Mouse (Mus musculus): ENCODE measurements around the gene Ccl12. TPM values are rescaled to one million over a fixed set of nuclear protein-coding genes. Genes with fewer than 3 reads are reported as not detected.

Ccl12 gene
- total RNA-seq, 2 experiments from 2014 or later = 0.86 TPM; not detected in 1

DNA sequence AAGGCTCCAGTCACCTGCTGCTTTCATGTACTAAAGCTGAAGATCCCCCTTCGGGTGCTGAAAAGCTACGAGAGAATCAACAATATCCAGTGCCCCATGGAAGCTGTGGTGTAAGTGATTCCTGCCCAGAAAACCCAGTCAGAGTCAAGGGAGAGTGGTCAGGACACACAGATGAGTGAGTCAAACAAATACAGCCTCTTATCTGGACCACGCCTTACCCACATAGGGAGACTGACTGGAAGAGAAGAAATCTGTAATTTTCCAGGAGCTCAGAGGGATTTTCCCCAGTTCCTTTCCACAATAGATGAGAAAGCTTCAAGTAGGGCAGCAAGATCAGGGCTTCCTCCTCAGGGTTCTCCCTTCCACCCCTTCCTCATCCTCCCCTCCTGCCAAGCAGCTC lies 14.4 kb downstream of the Ccl12 start:
- DNase-seq = no peak
- intact Hi-C loops (cut with DNase I; ENCODE audit: low total_unique reads) = no loop called here

DNA sequence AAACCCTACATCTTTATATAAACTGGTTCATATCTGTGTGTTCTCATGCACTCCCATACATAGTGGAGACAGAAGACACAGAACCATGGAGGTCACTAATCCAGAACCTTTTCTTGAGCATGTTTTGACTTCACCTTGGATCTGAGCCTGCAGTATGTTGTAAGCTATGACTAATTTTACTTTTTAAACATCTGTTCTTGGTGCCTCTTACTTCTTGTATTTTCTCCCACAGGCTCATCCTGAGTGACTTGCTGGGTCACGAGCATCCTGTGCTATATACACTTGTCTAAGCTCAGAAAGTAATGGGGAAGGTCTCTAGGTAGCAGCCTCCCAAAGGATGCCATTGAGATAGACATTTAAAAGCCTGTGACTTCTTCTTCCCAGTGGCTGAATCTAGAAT lies 31.3 kb downstream of the Ccl12 start:
- DNase-seq = no peak
- intact Hi-C loops (cut with DNase I; ENCODE audit: low total_unique reads) = no loop called here

- DNase-seq = no peak
- intact Hi-C loops (cut with DNase I; ENCODE audit: low total_unique reads) = no loop called here
Measured at GRCm38 (mm10) chr11:82136196-82136595, 34.6 kb downstream of the Ccl12 start.

GRCm38 (mm10) chr11:82139492-82140094 lies 37.9 kb downstream of the Ccl12 start:
- no peak for DNase-seq
- intact Hi-C loops (cut with DNase I; ENCODE audit: low total_unique reads) = no loop called here

Other genes with a start within 250 kb of the Ccl12 start
- gene 5530401A14Rik, start 241.2 kb upstream of the Ccl12 start, total RNA-seq (2021) = under 1 TPM; 0.13 to 0.16 TPM
- gene Asic2, start 133.4 kb upstream of the Ccl12 start, total RNA-seq (2021) = under 1 TPM in 1 of 2 experiments, not detected in 1; 0.06 TPM
- 1 to 10 TPM in 1 of 2 experiments, under 1 TPM in 1; 0.29 to 1.1 TPM for gene Ccl2, start 66.3 kb upstream of the Ccl12 start, total RNA-seq (2021)
- not detected for gene Gm17268, start 63.3 kb upstream of the Ccl12 start, total RNA-seq (2021)
- under 1 TPM in 1 of 2 experiments, not detected in 1; 0.45 TPM for gene Ccl7, start 56.1 kb upstream of the Ccl12 start, total RNA-seq (2021)
- 10 to 100 TPM; 16.3 to 20.7 TPM for gene Ccl11, start 44.0 kb upstream of the Ccl12 start, total RNA-seq (2021)
- gene Ccl8, start 13.3 kb downstream of the Ccl12 start, total RNA-seq (2021) = under 1 TPM; 0.62 to 0.66 TPM
- not detected for gene Ccl1, start 203.8 kb downstream of the Ccl12 start, total RNA-seq (2021)

Measured in gastrocnemius, postnatal 14 days (tissue).